Mouse (Mus musculus) midbrain, embryonic 10.5 days (tissue): Measurements from ENCODE around the gene Rae1. TPM values are rescaled to one million over a fixed set of nuclear protein-coding genes. Genes with fewer than 3 reads are reported as not detected.

ENCODE experiments used
- DNase-seq: peaks from one replicate; pipeline ENCODE4 v3.0.0-alpha.2; 2017; ENCODE audit warnings: low spot score
- H3K27ac ChIP-seq: fragments of 300-500 bp; sonication (generic); replicated peaks from 2 replicates; pipeline ENCODE4 v1.5.1; 2016; ENCODE audit warnings: mild to moderate bottlenecking
- H3K27me3 ChIP-seq: fragments of 300-500 bp; sonication (generic); 2 replicates; pipeline ENCODE4 v1.6.1; 2016; ENCODE audit warnings: low read depth, mild to moderate bottlenecking; ENCODE audit not compliant: poor library complexity, severe bottlenecking
- H3K36me3 ChIP-seq: fragments of 300-500 bp; sonication (generic); 2 replicates; pipeline ENCODE4 v1.6.1; 2016; ENCODE audit warnings: mild to moderate bottlenecking, moderate library complexity
- H3K4me1 ChIP-seq: fragments of 300-500 bp; sonication (generic); 2 replicates; pipeline ENCODE4 v1.6.1; 2016
- H3K4me3 ChIP-seq: fragments of 300-500 bp; sonication (generic); 2 replicates; pipeline ENCODE4 v1.5.1; 2016; ENCODE audit warnings: mild to moderate bottlenecking, moderate library complexity
- H3K9me3 ChIP-seq: fragments of 300-500 bp; sonication (generic); replicated peaks from 2 replicates; pipeline ENCODE4 v1.6.1; 2016; ENCODE audit warnings: mild to moderate bottlenecking
- WGBS: fragments of 180-500 bp; shearing (Covaris S2); methylation state at CpG from one replicate; pipeline ENCODE4 v1.1.7; 2016; 5-methylcytosine and 5-hydroxymethylcytosine counted together
- polyA plus RNA-seq: library from polyadenylated mRNA; unstranded; fragments of >200 nt; fragmentation: Nextera tagmentation; extraction: Ambion mirVana; gene quantifications from 2 replicates; pipeline ENCODE4 v1.2.1, GENCODE M21; 2016

Gene Rae1
- polyA plus RNA-seq, 1 experiment from 2014 or later = 169 TPM

DNA sequence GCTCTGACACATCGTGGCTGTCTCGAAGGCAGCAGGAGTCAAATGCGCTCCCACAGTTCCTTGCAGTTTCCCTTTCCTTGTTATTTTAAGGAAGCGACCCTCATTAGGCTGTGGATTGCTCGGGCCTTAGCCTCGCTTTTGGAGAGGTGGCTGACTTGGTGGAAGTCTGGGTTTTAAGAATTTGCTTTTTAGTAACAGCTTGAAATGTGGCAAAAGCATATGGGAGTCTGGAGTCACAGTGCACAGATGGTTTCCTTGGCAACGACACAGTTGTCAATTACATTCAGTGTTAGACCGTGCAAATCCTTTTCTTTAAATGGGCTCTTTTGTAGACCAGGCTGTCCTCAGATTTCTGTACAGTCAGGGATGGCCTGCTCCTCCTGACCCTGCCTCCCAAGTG is 1.0 kb downstream of the Rae1 start:
- Histone ChIP-seq H3K36me3 (peaks cover 47% of the 10 kb centered on the region), H3K4me1 (peaks cover 20% of the 10 kb centered on the region), H3K4me3 (peak overlapping the region; percentile 98), H3K27me3 (peaks cover 7% of the 10 kb centered on the region; the same call in 1 of the 2 replicates), H3K27ac (peak overlapping the region; percentile 98), H3K9me3 (no peaks in the 10 kb centered on the region)
- 26% methylated on average over 8 of the region's 8 CpGs for WGBS
- no peak for DNase-seq

- Histone ChIP-seq H3K27ac (no peak overlapping the region), H3K36me3 (peaks cover 75% of the 10 kb centered on the region), H3K9me3 (no peaks in the 10 kb centered on the region), H3K4me3 (no peak overlapping the region), H3K27me3 (no peaks in the 10 kb centered on the region), H3K4me1 (peaks cover 18% of the 10 kb centered on the region)
- DNase-seq = no peak
- 96% methylated on average over 8 of the region's 8 CpGs for WGBS
Measured at GRCm38 (mm10) chr2:173003737-173004136, 3.8 kb downstream of the Rae1 start.

- no peak for DNase-seq
- no peaks in the 10 kb centered on the region for H3K27me3 ChIP-seq
- H3K27ac ChIP-seq = no peak overlapping the region
- H3K9me3 ChIP-seq = no peaks in the 10 kb centered on the region
- H3K36me3 ChIP-seq = peaks cover 99% of the 10 kb centered on the region
- H3K4me1 ChIP-seq = no peaks in the 10 kb centered on the region
- 79% methylated on average over 3 of the region's 3 CpGs for WGBS
- H3K4me3 ChIP-seq = no peak overlapping the region
Measured at GRCm38 (mm10) chr2:173010220-173010717, 10.4 kb downstream of the Rae1 start.

DNA sequence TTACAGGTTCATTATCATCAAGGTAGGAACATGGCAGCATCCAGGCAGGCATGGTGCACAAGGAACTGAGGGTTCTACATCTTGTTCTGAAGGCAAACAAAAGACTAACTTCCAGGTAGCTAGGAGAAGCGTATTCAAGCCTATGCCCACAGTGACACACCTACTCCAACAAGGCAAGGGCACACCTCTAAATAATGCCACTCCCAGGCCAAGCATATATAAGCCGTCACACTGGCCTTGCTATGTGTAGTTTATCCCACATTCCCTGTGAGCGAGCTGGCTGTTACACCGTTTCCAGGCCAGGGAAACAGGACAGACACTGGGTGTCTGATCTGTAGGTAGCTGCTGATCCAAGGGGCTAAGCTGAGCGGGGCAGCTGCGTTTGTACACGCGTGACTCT is 11.5 kb downstream of the Rae1 start:
- H3K27ac ChIP-seq = no peak overlapping the region
- H3K36me3 ChIP-seq = peaks cover 100% of the 10 kb centered on the region
- H3K9me3 ChIP-seq = no peaks in the 10 kb centered on the region
- no peak overlapping the region for H3K4me3 ChIP-seq
- no peaks in the 10 kb centered on the region for H3K27me3 ChIP-seq
- 95% methylated on average over 8 of the region's 8 CpGs for WGBS
- no peaks in the 10 kb centered on the region for H3K4me1 ChIP-seq
- no peak for DNase-seq

DNA sequence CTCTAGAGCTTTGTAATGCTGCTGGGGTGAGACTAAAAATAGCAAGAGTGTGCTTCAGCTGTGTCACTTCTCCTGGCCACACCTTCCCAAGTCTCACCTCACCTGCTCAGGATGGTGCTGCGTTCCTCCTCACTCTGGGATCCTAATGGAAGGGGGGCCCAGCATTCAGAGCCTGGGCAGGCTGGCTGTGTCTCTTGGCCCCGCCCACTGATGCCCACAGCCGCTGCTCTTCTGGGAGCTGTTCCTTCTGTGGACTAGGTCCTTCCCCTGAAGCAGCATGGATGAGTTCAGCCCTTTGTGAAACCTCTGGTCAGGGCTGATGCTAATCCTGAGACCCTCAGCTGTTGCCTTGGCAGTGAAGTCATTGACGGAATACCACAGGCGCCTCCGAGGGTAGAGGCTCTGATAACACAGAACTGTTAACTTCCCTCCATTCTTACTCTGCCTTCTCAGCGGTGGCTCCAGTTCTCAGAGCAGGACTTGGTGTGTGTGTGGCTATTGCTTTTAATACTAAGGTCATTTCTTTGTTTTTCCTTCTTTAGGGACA is 14.9 kb downstream of the Rae1 start:
- Histone ChIP-seq H3K4me3 (no peak overlapping the region), H3K9me3 (no peaks in the 10 kb centered on the region), H3K36me3 (peaks cover 67% of the 10 kb centered on the region), H3K27ac (no peak overlapping the region), H3K27me3 (peaks cover 31% of the 10 kb centered on the region), H3K4me1 (peaks cover 16% of the 10 kb centered on the region)
- 87% methylated on average over 7 of the region's 7 CpGs for WGBS
- DNase-seq = no peak

DNA sequence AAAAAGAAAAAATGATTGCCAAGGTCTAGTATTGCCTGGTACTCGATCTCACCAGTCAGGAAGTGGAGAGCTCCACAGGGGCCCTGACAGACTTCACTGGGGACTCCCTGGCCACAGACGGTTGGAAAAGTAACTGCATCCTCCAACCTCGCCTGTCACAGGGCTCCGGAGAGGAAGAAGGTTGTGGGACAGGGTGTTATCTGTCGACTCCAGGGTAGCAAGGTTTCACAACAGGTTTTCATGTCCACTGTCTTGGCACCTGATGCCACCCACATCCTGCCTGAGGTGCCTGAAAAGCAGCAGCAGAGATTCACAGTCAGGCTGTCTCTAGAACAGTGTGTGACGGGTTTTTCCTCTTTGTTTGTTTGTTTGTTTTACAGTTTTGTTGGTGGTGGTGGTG is 18.0 kb downstream of the Rae1 start:
- Histone ChIP-seq H3K36me3 (peaks cover 35% of the 10 kb centered on the region), H3K9me3 (no peaks in the 10 kb centered on the region), H3K27me3 (peaks cover 45% of the 10 kb centered on the region), H3K27ac (no peak overlapping the region), H3K4me3 (no peak overlapping the region), H3K4me1 (peaks cover 34% of the 10 kb centered on the region)
- no peak for DNase-seq
- 56% methylated on average over 6 of the region's 6 CpGs for WGBS

- no peaks in the 10 kb centered on the region for H3K9me3 ChIP-seq
- 20% methylated on average over 8 of the region's 8 CpGs for WGBS
- peaks cover 41% of the 10 kb centered on the region for H3K4me1 ChIP-seq
- peaks cover 34% of the 10 kb centered on the region for H3K36me3 ChIP-seq
- H3K4me3 ChIP-seq = peak overlapping the region; percentile 9; the same call in 1 of the 2 replicates
- no peak for DNase-seq
- H3K27me3 ChIP-seq = peaks cover 45% of the 10 kb centered on the region
- H3K27ac ChIP-seq = no peak overlapping the region
Measured at GRCm38 (mm10) chr2:173018618-173019017, 18.7 kb downstream of the Rae1 start.

GRCm38 (mm10) chr2:173019322-173019721 is 19.4 kb downstream of the Rae1 start:
- Histone ChIP-seq H3K27me3 (peaks cover 45% of the 10 kb centered on the region), H3K4me3 (peak overlapping the region; percentile 56), H3K4me1 (peaks cover 48% of the 10 kb centered on the region), H3K27ac (peak overlapping the region; percentile 80), H3K36me3 (peaks cover 34% of the 10 kb centered on the region), H3K9me3 (no peaks in the 10 kb centered on the region)
- DNase-seq = no peak
- 13% methylated on average over 9 of the region's 9 CpGs for WGBS

DNA sequence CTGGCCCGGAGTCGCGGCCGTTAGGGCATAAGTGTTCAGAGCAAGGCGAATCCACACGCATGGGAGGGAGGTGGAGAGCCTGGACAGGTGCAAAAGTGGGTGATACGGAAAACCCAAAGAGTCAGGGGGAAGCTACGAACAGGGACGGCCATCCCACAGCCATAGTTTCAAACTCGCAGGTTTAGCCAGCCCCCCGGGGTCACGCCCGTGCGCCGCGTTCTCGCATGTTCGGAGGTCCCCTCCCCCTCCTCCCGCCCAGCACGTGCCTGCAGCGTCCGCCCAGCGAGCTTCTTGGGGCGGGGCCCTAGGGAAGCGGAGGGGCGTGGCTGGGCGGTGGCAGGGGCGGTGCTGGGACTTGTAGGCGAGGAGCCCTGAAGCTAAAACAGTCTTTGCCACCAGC is 19.9 kb downstream of the Rae1 start:
- DNase-seq = peak; percentile 89
- Histone ChIP-seq H3K27ac (peak overlapping the region; percentile 80), H3K36me3 (peaks cover 34% of the 10 kb centered on the region), H3K4me1 (peaks cover 53% of the 10 kb centered on the region), H3K27me3 (peaks cover 45% of the 10 kb centered on the region), H3K4me3 (peak overlapping the region; percentile 56), H3K9me3 (no peaks in the 10 kb centered on the region)
- under 1% methylated on average over 28 of the region's 29 CpGs for WGBS

- H3K27me3 ChIP-seq = peaks cover 45% of the 10 kb centered on the region
- H3K27ac ChIP-seq = peak within 1 kb of the TSS; percentile 80
- H3K9me3 ChIP-seq = no peaks in the 10 kb centered on the region
- peaks cover 59% of the 10 kb centered on the region for H3K4me1 ChIP-seq
- H3K4me3 ChIP-seq = peak within 1 kb of the TSS; percentile 62
- WGBS = 29% methylated on average over 11 of the region's 11 CpGs
- peaks cover 34% of the 10 kb centered on the region for H3K36me3 ChIP-seq
- DNase-seq = no peak
Measured at GRCm38 (mm10) chr2:173020430-173020829, 20.5 kb downstream of the Rae1 start, which contains the start of gene Rbm38. Rbm38 (plus strand) TSS chr2:173020498.

DNA sequence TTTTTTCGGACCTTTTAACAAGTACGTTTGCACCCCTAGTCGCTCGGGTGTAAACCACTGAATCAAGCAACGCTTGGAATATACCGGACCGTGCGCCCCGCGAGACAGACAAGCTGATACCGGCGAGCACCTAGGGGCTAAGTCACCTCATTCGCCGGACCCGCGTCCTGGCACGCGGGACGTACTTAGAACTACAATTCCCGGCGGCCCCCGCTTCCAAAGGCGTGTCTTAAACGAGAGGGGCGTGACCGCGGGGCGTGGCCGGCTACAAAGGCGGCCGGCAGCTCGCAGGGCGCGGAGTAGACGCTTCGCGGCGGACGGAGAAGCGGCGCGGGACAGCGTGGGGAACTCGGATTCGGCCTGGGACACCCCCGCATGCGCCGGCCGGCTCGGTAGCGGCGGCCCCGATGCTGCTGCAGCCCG is 21.7 kb downstream of the Rae1 start:
- under 1% methylated on average over 54 of the region's 54 CpGs for WGBS
- peak; percentile 94 for DNase-seq
- Histone ChIP-seq H3K36me3 (peaks cover 35% of the 10 kb centered on the region), H3K27ac (peak overlapping the region; percentile 90), H3K4me3 (peak overlapping the region; percentile 62), H3K27me3 (peaks cover 44% of the 10 kb centered on the region), H3K9me3 (no peaks in the 10 kb centered on the region), H3K4me1 (peaks cover 71% of the 10 kb centered on the region)

DNA sequence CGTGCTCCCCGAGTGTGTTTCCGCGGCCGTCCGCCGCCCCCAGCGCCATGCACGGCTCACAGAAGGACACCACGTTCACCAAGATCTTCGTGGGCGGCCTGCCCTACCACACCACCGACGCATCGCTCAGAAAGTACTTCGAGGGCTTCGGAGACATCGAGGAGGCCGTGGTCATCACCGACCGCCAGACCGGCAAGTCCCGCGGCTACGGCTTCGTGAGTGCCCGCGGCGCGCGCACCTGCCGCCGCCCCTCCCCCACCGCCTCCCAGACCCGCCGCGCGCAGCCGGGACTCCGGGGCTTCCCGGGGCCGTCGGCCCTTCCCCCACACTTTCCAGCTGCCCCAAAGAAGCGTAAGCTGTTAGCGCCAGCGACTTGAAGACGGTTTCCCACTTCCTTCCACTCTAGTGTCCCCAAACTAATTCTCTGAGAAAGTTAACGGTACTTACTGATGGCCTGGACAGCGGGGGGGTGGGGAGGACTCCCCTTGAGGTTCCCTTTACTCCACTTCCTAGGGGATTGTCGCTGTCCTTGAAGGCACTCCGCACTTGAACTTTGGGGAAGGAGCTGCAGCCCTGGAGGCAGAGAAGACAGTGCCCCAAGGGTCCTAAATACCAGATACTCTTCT is 22.3 kb downstream of the Rae1 start:
- Histone ChIP-seq H3K4me1 (peaks cover 77% of the 10 kb centered on the region), H3K27ac (peak overlapping the region; percentile 90), H3K27me3 (peaks cover 39% of the 10 kb centered on the region), H3K9me3 (no peaks in the 10 kb centered on the region), H3K36me3 (peaks cover 41% of the 10 kb centered on the region), H3K4me3 (peak overlapping the region; percentile 62)
- peak; percentile 76 for DNase-seq
- WGBS = under 1% methylated on average over 51 of the region's 51 CpGs

- 35% methylated on average over 10 of the region's 10 CpGs for WGBS
- Histone ChIP-seq H3K36me3 (peaks cover 47% of the 10 kb centered on the region), H3K4me1 (peaks cover 82% of the 10 kb centered on the region)
Measured at GRCm38 (mm10) chr2:173022813-173023212, 22.9 kb downstream of the Rae1 start.

More at GRCm38 (mm10) chr2:173022813-173023212, 22.9 kb downstream of the Rae1 start:
- H3K27me3 ChIP-seq = peaks cover 33% of the 10 kb centered on the region
- peak; percentile 24 for DNase-seq
- H3K27ac ChIP-seq = peak overlapping the region; percentile 90
- no peaks in the 10 kb centered on the region for H3K9me3 ChIP-seq
- peak overlapping the region; percentile 62 for H3K4me3 ChIP-seq
